Mouse (Mus musculus) activated CD4-positive, CD25-positive, alpha-beta regulatory T cell, adult 4 months (primary cell): ENCODE measurements around the gene Gm43552. TPM values are rescaled to one million over a fixed set of nuclear protein-coding genes. Genes with fewer than 3 reads are reported as not detected.

Source experiments
- ATAC-seq: one replicate; pipeline ENCODE4 v1.8.0; 2017
- polyA plus RNA-seq, 2 experiments: library from polyadenylated mRNA; unstranded; fragments of 100-300 nt; shearing (Covaris generic); gene quantifications; one replicate each; pipeline ENCODE4 v1.2.1; 2017

The Gm43552 gene
- polyA plus RNA-seq, 2 experiments from 2014 or later = not detected

GRCm38 (mm10) chr5:65435806-65436561 is 56.6 kb downstream of the Gm43552 start, which contains the start of gene Ugdh:
Gene Ugdh (minus strand): TSS chr5:65435949.
- ATAC-seq = peak; percentile 97

GRCm38 (mm10) chr5:65435363-65435805 is 57.2 kb downstream of the Gm43552 start:
- ATAC-seq = no peak

- ATAC-seq = no peak
Observed at GRCm38 (mm10) chr5:65434471-65435362, 57.9 kb downstream of the Gm43552 start.

- ATAC-seq = no peak
Observed at GRCm38 (mm10) chr5:65429441-65429840, 63.2 kb downstream of the Gm43552 start.

- ATAC-seq = no peak
Observed at GRCm38 (mm10) chr5:65428321-65428720, 64.3 kb downstream of the Gm43552 start.

- no peak for ATAC-seq
Observed at GRCm38 (mm10) chr5:65425251-65425650, 67.4 kb downstream of the Gm43552 start.

- no peak for ATAC-seq
Observed at GRCm38 (mm10) chr5:65424215-65424614, 68.4 kb downstream of the Gm43552 start.

GRCm38 (mm10) chr5:65422803-65423202 is 69.8 kb downstream of the Gm43552 start:
- ATAC-seq = no peak

GRCm38 (mm10) chr5:65420822-65421221 is 71.8 kb downstream of the Gm43552 start:
- ATAC-seq = no peak

GRCm38 (mm10) chr5:65419136-65419535 is 73.5 kb downstream of the Gm43552 start:
- no peak for ATAC-seq

- no peak for ATAC-seq
Observed at GRCm38 (mm10) chr5:65415653-65416458, 76.8 kb downstream of the Gm43552 start.

GRCm38 (mm10) chr5:65407989-65408388 is 84.6 kb downstream of the Gm43552 start:
- no peak for ATAC-seq

- ATAC-seq = peak; percentile 63
Observed at GRCm38 (mm10) chr5:65401251-65401994, 91.2 kb downstream of the Gm43552 start.

GRCm38 (mm10) chr5:65394425-65394824 is 98.2 kb downstream of the Gm43552 start:
- no peak for ATAC-seq

GRCm38 (mm10) chr5:65391753-65392152 is 100.9 kb downstream of the Gm43552 start:
- peak; percentile 10 for ATAC-seq

- ATAC-seq = peak; percentile 96
Observed at GRCm38 (mm10) chr5:65390648-65391644, 101.7 kb downstream of the Gm43552 start, which contains the start of the genes Rpl9 and Lias. Gene Rpl9 (minus strand): TSS chr5:65391444. Gene Lias (plus strand): TSS chr5:65391497.

GRCm38 (mm10) chr5:65387008-65387867 is 105.4 kb downstream of the Gm43552 start:
- ATAC-seq = no peak

- ATAC-seq = no peak
Observed at GRCm38 (mm10) chr5:65385704-65386103, 106.9 kb downstream of the Gm43552 start.
